Mouse (Mus musculus): Measurements from ENCODE around the gene Cpt2.

DNA sequence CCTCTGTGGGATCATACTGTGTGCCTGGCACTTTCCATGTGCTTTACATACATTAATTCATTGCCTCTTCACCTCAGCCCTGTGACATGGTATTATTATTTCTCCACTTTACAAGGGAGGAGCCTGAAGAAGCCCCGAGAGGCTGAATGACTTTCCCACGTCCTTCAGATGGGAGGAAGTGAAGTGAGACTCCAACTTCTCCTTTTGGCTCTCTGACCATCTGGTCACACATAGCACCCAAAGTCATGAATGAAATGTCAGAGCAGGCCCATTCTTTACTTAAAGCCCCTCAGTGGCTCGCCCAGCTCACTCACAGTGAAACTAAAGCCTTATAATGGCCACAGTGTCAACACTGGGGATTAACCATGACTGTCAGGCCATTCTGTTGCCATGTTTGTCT is 11.8 kb upstream of the Cpt2 start:
- TF ChIP-seq MAFK (IDR thresholded peaks at IDR 0.05; ENCODE audit: insufficient read depth, low read depth, low read length), result no peak
- TF ChIP-seq HCFC1 (IDR thresholded peaks at IDR 0.05; ENCODE audit: borderline replicate concordance, insufficient read depth, low read length), result no peak
